Mouse (Mus musculus): ENCODE measurements around the gene Sec23ip. TPM values are rescaled to one million over a fixed set of nuclear protein-coding genes. Genes with fewer than 3 reads are reported as not detected.

The Sec23ip gene
- polyA plus RNA-seq, 1 experiment from 2014 or later, result 34.8 TPM

- no peak overlapping the region for H3K4me3 ChIP-seq (replicated peaks; ENCODE audit: low read length)
- H3K4me2 ChIP-seq (ENCODE audit: low read depth, low read length), result no peak overlapping the region
- peak overlapping the region; percentile 10; the same call in 1 of the 2 replicates for H3K27ac ChIP-seq (ENCODE audit: low read length)
- ATAC-seq (ENCODE audit: insufficient read depth, low FRiP score), result peak; percentile 79; the same call in 1 of the 2 replicates
- H3K36me3 ChIP-seq (ENCODE audit: control insufficient read depth, insufficient read depth, low read length), result 0 out of 2 replicates have a peak, but pooled peaks cover 4% of the 10 kb centered on the region
- 46% methylated on average over 2 of the region's 2 CpGs for WGBS
- no peaks in the 10 kb centered on the region for H3K9me3 ChIP-seq (replicated peaks; ENCODE audit: control insufficient read depth, low read length)
- H3K27me3 ChIP-seq (ENCODE audit: control insufficient read depth, insufficient read depth, low read length), result no peaks in the 10 kb centered on the region
- H3K9ac ChIP-seq (ENCODE audit: low read length), result no peak overlapping the region
- H3K4me1 ChIP-seq (ENCODE audit: control insufficient read depth, insufficient read depth, low read length), result peaks cover 27% of the 10 kb centered on the region
These were observed 13.2 kb upstream of the Sec23ip start for GRCm38 (mm10) chr7:128731585-128731984.

- Histone ChIP-seq H3K36me3 (ENCODE audit: control insufficient read depth, insufficient read depth, low read length) (0 out of 2 replicates have a peak, but pooled peaks cover 4% of the 10 kb centered on the region), H3K9ac (ENCODE audit: low read length) (peak overlapping the region; percentile 54), H3K27ac (ENCODE audit: low read length) (no peak overlapping the region), H3K4me1 (ENCODE audit: control insufficient read depth, insufficient read depth, low read length) (peaks cover 26% of the 10 kb centered on the region), H3K27me3 (ENCODE audit: control insufficient read depth, insufficient read depth, low read length) (0 out of 2 replicates have a peak, but pooled peaks cover 2% of the 10 kb centered on the region), H3K4me3 (replicated peaks; ENCODE audit: low read length) (peak overlapping the region; percentile 85), H3K9me3 (replicated peaks; ENCODE audit: control insufficient read depth, low read length) (no peaks in the 10 kb centered on the region), H3K4me2 (ENCODE audit: low read depth, low read length) (peak overlapping the region; percentile 81)
- 47% methylated on average over 5 of the region's 5 CpGs for WGBS
- no peak for ATAC-seq (ENCODE audit: insufficient read depth, low FRiP score)
These were observed 6.7 kb upstream of the Sec23ip start for GRCm38 (mm10) chr7:128738041-128738440.

GRCm38 (mm10) chr7:128739116-128739461 lies 5.7 kb upstream of the Sec23ip start:
- WGBS, result 1% methylated on average over 15 of the region's 15 CpGs
- Histone ChIP-seq H3K4me3 (replicated peaks; ENCODE audit: low read length) (peak overlapping the region; percentile 85), H3K27me3 (ENCODE audit: control insufficient read depth, insufficient read depth, low read length) (0 out of 2 replicates have a peak, but pooled peaks cover 2% of the 10 kb centered on the region), H3K9me3 (replicated peaks; ENCODE audit: control insufficient read depth, low read length) (no peaks in the 10 kb centered on the region), H3K36me3 (ENCODE audit: control insufficient read depth, insufficient read depth, low read length) (0 out of 2 replicates have a peak, but pooled peaks cover 4% of the 10 kb centered on the region), H3K9ac (ENCODE audit: low read length) (peak overlapping the region; percentile 98), H3K4me2 (ENCODE audit: low read depth, low read length) (peak overlapping the region; percentile 81), H3K4me1 (ENCODE audit: control insufficient read depth, insufficient read depth, low read length) (peaks cover 26% of the 10 kb centered on the region), H3K27ac (ENCODE audit: low read length) (no peak overlapping the region)
- ATAC-seq (ENCODE audit: insufficient read depth, low FRiP score), result no peak

- H3K4me2 ChIP-seq (ENCODE audit: low read depth, low read length), result peak overlapping the region; percentile 81
- ATAC-seq (ENCODE audit: insufficient read depth, low FRiP score), result peak; percentile 1; the same call in 1 of the 2 replicates
- H3K36me3 ChIP-seq (ENCODE audit: control insufficient read depth, insufficient read depth, low read length), result 0 out of 2 replicates have a peak, but pooled peaks cover 4% of the 10 kb centered on the region
- H3K4me1 ChIP-seq (ENCODE audit: control insufficient read depth, insufficient read depth, low read length), result peaks cover 26% of the 10 kb centered on the region
- peak overlapping the region; percentile 86 for H3K27ac ChIP-seq (ENCODE audit: low read length)
- peak overlapping the region; percentile 85 for H3K4me3 ChIP-seq (replicated peaks; ENCODE audit: low read length)
- H3K9ac ChIP-seq (ENCODE audit: low read length), result peak overlapping the region; percentile 98
- H3K27me3 ChIP-seq (ENCODE audit: control insufficient read depth, insufficient read depth, low read length), result 0 out of 2 replicates have a peak, but pooled peaks cover 2% of the 10 kb centered on the region
- H3K9me3 ChIP-seq (replicated peaks; ENCODE audit: control insufficient read depth, low read length), result no peaks in the 10 kb centered on the region
- under 1% methylated on average over 62 of the region's 80 CpGs for WGBS
These were observed 5.1 kb upstream of the Sec23ip start for GRCm38 (mm10) chr7:128739462-128740277.

- Histone ChIP-seq H3K4me3 (replicated peaks; ENCODE audit: low read length) (peak within 1 kb of the TSS; percentile 85), H3K9me3 (replicated peaks; ENCODE audit: control insufficient read depth, low read length) (no peaks in the 10 kb centered on the region), H3K9ac (ENCODE audit: low read length) (peak within 1 kb of the TSS; percentile 98), H3K36me3 (ENCODE audit: control insufficient read depth, insufficient read depth, low read length) (no peaks in the 10 kb centered on the region), H3K27ac (ENCODE audit: low read length) (peak within 1 kb of the TSS; percentile 86), H3K4me2 (ENCODE audit: low read depth, low read length) (peak within 1 kb of the TSS; percentile 81), H3K27me3 (ENCODE audit: control insufficient read depth, insufficient read depth, low read length) (0 out of 2 replicates have a peak, but pooled peaks cover 2% of the 10 kb centered on the region), H3K4me1 (ENCODE audit: control insufficient read depth, insufficient read depth, low read length) (peaks cover 26% of the 10 kb centered on the region)
- ATAC-seq (ENCODE audit: insufficient read depth, low FRiP score), result peak; percentile 91
- under 1% methylated on average over 35 of the region's 35 CpGs for WGBS
These were observed 4.4 kb upstream of the Sec23ip start, which contains the start of gene Mcmbp for GRCm38 (mm10) chr7:128740334-128740733. Gene Mcmbp, minus strand, starts transcription at chr7:128740495.

- Histone ChIP-seq H3K4me3 (replicated peaks; ENCODE audit: low read length) (peak overlapping the region; percentile 99), H3K9ac (ENCODE audit: low read length) (peak overlapping the region; percentile 69; the same call in 1 of the 2 replicates), H3K4me2 (ENCODE audit: low read depth, low read length) (peak overlapping the region; percentile 92), H3K36me3 (ENCODE audit: control insufficient read depth, insufficient read depth, low read length) (no peaks in the 10 kb centered on the region), H3K27me3 (ENCODE audit: control insufficient read depth, insufficient read depth, low read length) (0 out of 2 replicates have a peak, but pooled peaks cover 2% of the 10 kb centered on the region), H3K9me3 (replicated peaks; ENCODE audit: control insufficient read depth, low read length) (no peaks in the 10 kb centered on the region), H3K4me1 (ENCODE audit: control insufficient read depth, insufficient read depth, low read length) (peaks cover 30% of the 10 kb centered on the region), H3K27ac (ENCODE audit: low read length) (no peak overlapping the region)
- 57% methylated on average over 2 of the region's 2 CpGs for WGBS
- ATAC-seq (ENCODE audit: insufficient read depth, low FRiP score), result no peak
These were observed 845 bp upstream of the Sec23ip start for GRCm38 (mm10) chr7:128743898-128744297.

- peaks cover 5% of the 10 kb centered on the region; the same call in 1 of the 2 replicates for H3K36me3 ChIP-seq (ENCODE audit: control insufficient read depth, insufficient read depth, low read length)
- 0 out of 2 replicates have a peak, but pooled peaks cover 2% of the 10 kb centered on the region for H3K27me3 ChIP-seq (ENCODE audit: control insufficient read depth, insufficient read depth, low read length)
- ATAC-seq (ENCODE audit: insufficient read depth, low FRiP score), result no peak
- H3K4me2 ChIP-seq (ENCODE audit: low read depth, low read length), result peak overlapping the region; percentile 92
- H3K9me3 ChIP-seq (replicated peaks; ENCODE audit: control insufficient read depth, low read length), result no peaks in the 10 kb centered on the region
- H3K27ac ChIP-seq (ENCODE audit: low read length), result no peak overlapping the region
- H3K9ac ChIP-seq (ENCODE audit: low read length), result peak overlapping the region; percentile 97
- H3K4me3 ChIP-seq (replicated peaks; ENCODE audit: low read length), result peak overlapping the region; percentile 99
- peaks cover 26% of the 10 kb centered on the region for H3K4me1 ChIP-seq (ENCODE audit: control insufficient read depth, insufficient read depth, low read length)
- 81% methylated on average over 10 of the region's 10 CpGs for WGBS
These were observed 1.4 kb downstream of the Sec23ip start for GRCm38 (mm10) chr7:128746151-128746550.

GRCm38 (mm10) chr7:128748758-128749157 lies 4.0 kb downstream of the Sec23ip start:
- peak overlapping the region; percentile 2; the same call in 1 of the 2 replicates for H3K27ac ChIP-seq (ENCODE audit: low read length)
- H3K9me3 ChIP-seq (replicated peaks; ENCODE audit: control insufficient read depth, low read length), result no peaks in the 10 kb centered on the region
- peaks cover 5% of the 10 kb centered on the region; the same call in 1 of the 2 replicates for H3K36me3 ChIP-seq (ENCODE audit: control insufficient read depth, insufficient read depth, low read length)
- no peak overlapping the region for H3K4me2 ChIP-seq (ENCODE audit: low read depth, low read length)
- H3K9ac ChIP-seq (ENCODE audit: low read length), result no peak overlapping the region
- peak; percentile 69 for ATAC-seq (ENCODE audit: insufficient read depth, low FRiP score)
- no peak overlapping the region for H3K4me3 ChIP-seq (replicated peaks; ENCODE audit: low read length)
- no peaks in the 10 kb centered on the region for H3K27me3 ChIP-seq (ENCODE audit: control insufficient read depth, insufficient read depth, low read length)
- 55% methylated on average over 3 of the region's 3 CpGs for WGBS
- peaks cover 26% of the 10 kb centered on the region for H3K4me1 ChIP-seq (ENCODE audit: control insufficient read depth, insufficient read depth, low read length)

GRCm38 (mm10) chr7:128750296-128750695 lies 5.6 kb downstream of the Sec23ip start:
- Histone ChIP-seq H3K4me3 (replicated peaks; ENCODE audit: low read length) (no peak overlapping the region), H3K4me2 (ENCODE audit: low read depth, low read length) (no peak overlapping the region), H3K9me3 (replicated peaks; ENCODE audit: control insufficient read depth, low read length) (no peaks in the 10 kb centered on the region), H3K27ac (ENCODE audit: low read length) (no peak overlapping the region), H3K36me3 (ENCODE audit: control insufficient read depth, insufficient read depth, low read length) (peaks cover 11% of the 10 kb centered on the region; the same call in 1 of the 2 replicates), H3K9ac (ENCODE audit: low read length) (no peak overlapping the region), H3K4me1 (ENCODE audit: control insufficient read depth, insufficient read depth, low read length) (peaks cover 26% of the 10 kb centered on the region), H3K27me3 (ENCODE audit: control insufficient read depth, insufficient read depth, low read length) (no peaks in the 10 kb centered on the region)
- ATAC-seq (ENCODE audit: insufficient read depth, low FRiP score), result no peak
- WGBS, result 92% methylated on average over 9 of the region's 9 CpGs
